Mouse (Mus musculus) stomach, postnatal 0 days (tissue): Measurements from ENCODE around the gene Slit3. TPM values are rescaled to one million over a fixed set of nuclear protein-coding genes. Genes with fewer than 3 reads are reported as not detected.
A peak's percentile ranks its signal among the peaks of the same experiment; 100 is the strongest.

ENCODE experiments used
- ATAC-seq: fragments of 200-750 bp; cut with Nextera tagmentation; 2 replicates; pipeline ENCODE4 v1.8.0; 2017; ENCODE audit not compliant: low FRiP score, low TSS enrichment
- DNase-seq: peaks from one replicate; pipeline ENCODE4 v3.0.0-alpha.2; 2016; ENCODE audit warnings: low spot score
- H3K27ac ChIP-seq: fragments of 300-500 bp; sonication (generic); replicated peaks from 2 replicates; pipeline ENCODE4 v1.5.1; 2014; ENCODE audit warnings: mild to moderate bottlenecking, control low read depth
- H3K27me3 ChIP-seq: fragments of 300-500 bp; sonication (generic); 2 replicates; pipeline ENCODE4 v1.6.1; 2014; ENCODE audit warnings: low read length; ENCODE audit not compliant: control insufficient read depth, insufficient read depth
- H3K36me3 ChIP-seq: fragments of 300-500 bp; sonication (generic); 2 replicates; pipeline ENCODE4 v1.6.1; 2014; ENCODE audit warnings: low read length, mixed read lengths; ENCODE audit not compliant: control insufficient read depth, insufficient read depth
- H3K4me1 ChIP-seq: fragments of 300-500 bp; sonication (generic); replicated peaks from 2 replicates; pipeline ENCODE4 v1.6.1; 2014; ENCODE audit warnings: antibody characterized with exemption; ENCODE audit not compliant: control insufficient read depth, insufficient read depth
- H3K4me2 ChIP-seq: fragments of 300-500 bp; sonication (generic); replicated peaks from 2 replicates; pipeline ENCODE4 v1.6.1; 2014; ENCODE audit warnings: low read depth, mild to moderate bottlenecking, control low read depth, moderate library complexity
- H3K4me3 ChIP-seq: fragments of 300-500 bp; sonication (generic); 2 replicates; pipeline ENCODE4 v1.5.1; 2014; ENCODE audit warnings: low read depth, low read length, control low read depth
- H3K9ac ChIP-seq: fragments of 300-500 bp; sonication (generic); 2 replicates; pipeline ENCODE4 v1.6.1; 2014; ENCODE audit warnings: mild to moderate bottlenecking, low read length, control low read depth, mixed read lengths
- H3K9me3 ChIP-seq: fragments of 300-500 bp; sonication (generic); 2 replicates; pipeline ENCODE4 v1.6.1; 2016; ENCODE audit warnings: low read length; ENCODE audit not compliant: control insufficient read depth
- CTCF ChIP-seq: IDR thresholded peaks from 2 replicates; pipeline ENCODE4 v1.5.1; 2016; ENCODE audit warnings: antibody characterized with exemption, low read depth, mild to moderate bottlenecking, moderate library complexity
- EP300 ChIP-seq: optimal IDR thresholded peaks from 2 replicates; pipeline ENCODE3; 2016; ENCODE audit warnings: antibody characterized with exemption
- WGBS: fragments of 180-500 bp; shearing (Covaris S2); extraction: QIAGEN DNeasy Blood & Tissue Kit; methylation state at CpG from one replicate; pipeline ENCODE4 v1.1.7; 2014; 5-methylcytosine and 5-hydroxymethylcytosine counted together
- polyA plus RNA-seq: library from polyadenylated mRNA; unstranded; fragments of >200 nt; fragmentation: Nextera tagmentation; extraction: Ambion mirVana; gene quantifications from 2 replicates; pipeline ENCODE4 v1.2.1, GENCODE M21; 2015

Slit3 gene
- polyA plus RNA-seq, 1 experiment from 2014 or later, result 8.1 TPM

DNA sequence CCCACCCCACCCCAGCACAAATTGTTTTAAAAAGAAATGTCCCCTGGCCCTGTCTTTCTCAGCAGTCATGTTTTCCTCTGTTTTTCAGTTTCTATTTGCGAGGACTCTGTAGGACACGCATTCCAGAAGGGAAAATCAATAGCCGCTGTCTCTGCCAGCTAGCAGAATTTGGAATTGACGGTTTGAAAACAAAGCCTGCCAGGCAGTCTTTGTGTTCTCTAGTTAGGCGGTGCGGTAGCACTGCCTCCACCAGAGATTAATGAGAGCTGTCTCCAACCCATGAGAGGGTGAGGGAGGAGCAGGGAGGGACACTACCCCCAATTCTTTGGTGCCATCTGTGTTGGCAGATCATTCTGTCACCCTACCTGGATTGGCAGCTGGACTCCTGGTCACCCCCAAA is 392.3 kb downstream of the Slit3 start:
- H3K4me3 ChIP-seq, result no peak overlapping the region
- no peak overlapping the region for H3K27ac ChIP-seq
- H3K27me3 ChIP-seq, result no peaks in the 10 kb centered on the region
- H3K9me3 ChIP-seq, result no peaks in the 10 kb centered on the region
- no peak overlapping the region for H3K9ac ChIP-seq
- no peak for ATAC-seq
- no peak overlapping the region for H3K4me2 ChIP-seq
- DNase-seq, result no peak
- WGBS, result 42% methylated on average over 6 of the region's 6 CpGs
- no peaks in the 10 kb centered on the region for H3K36me3 ChIP-seq
- no peaks in the 10 kb centered on the region for H3K4me1 ChIP-seq
- no peak for TF ChIP-seq CTCF
- TF ChIP-seq EP300, result no peak

DNA sequence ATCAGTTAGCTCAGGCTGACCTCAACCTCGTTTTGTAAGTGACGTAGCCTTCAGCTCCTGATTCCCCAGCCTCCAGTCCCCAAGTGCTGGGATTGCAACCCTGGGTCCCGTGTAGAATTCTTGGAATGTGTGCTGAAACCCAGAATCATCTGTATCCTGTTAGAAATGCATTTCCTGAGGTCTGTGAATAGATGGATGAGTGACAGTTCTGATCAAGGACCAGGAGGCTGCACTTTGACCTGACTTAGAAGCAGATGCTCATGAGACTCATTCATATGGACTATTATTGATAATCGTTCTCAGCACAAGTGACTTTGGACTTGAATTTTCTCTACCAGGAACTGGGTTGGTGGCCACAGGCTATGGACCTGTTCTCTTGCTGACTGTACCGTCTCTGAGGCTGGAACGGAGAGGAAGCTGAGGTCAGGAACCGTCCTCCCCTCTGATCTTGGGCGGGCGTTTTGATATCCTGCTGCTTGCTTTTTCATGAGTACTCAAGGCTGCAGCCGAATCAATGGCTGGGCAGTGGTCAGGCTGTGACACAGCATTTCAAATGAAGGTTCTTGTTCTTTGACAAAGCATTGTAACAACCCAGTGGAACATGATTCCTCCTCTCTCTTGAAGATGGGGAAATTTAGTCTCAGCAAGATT is 401.9 kb downstream of the Slit3 start:
- no peak overlapping the region for H3K9ac ChIP-seq
- no peak overlapping the region for H3K27ac ChIP-seq
- no peak for ATAC-seq
- H3K36me3 ChIP-seq, result no peaks in the 10 kb centered on the region
- H3K4me2 ChIP-seq, result no peak overlapping the region
- no peak overlapping the region for H3K4me3 ChIP-seq
- no peaks in the 10 kb centered on the region for H3K9me3 ChIP-seq
- H3K4me1 ChIP-seq, result no peaks in the 10 kb centered on the region
- DNase-seq, result no peak
- no peaks in the 10 kb centered on the region for H3K27me3 ChIP-seq
- WGBS, result 62% methylated on average over 10 of the region's 10 CpGs
- TF ChIP-seq CTCF (no peak), EP300 (no peak)

DNA sequence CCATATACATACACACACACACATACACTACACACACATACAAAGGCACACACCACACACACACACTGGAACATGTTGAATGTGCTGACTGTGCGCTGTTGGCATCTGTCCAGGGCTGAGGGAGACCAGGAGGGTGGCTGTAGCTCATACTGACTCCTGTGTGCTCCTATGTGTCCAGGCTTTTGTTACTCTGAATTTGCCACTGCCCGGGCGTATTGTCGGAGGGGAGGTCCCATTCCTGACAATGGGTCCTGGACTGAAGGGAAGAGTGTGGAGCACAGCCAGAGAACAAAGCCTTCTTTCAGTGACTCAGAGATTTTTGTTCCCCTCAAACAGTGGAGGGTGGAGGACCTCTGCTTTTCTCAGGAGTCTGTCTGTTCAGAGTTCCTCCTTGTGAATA is 402.7 kb downstream of the Slit3 start:
- H3K27ac ChIP-seq, result no peak overlapping the region
- no peak for DNase-seq
- TF ChIP-seq EP300 (no peak), CTCF (no peak)
- no peaks in the 10 kb centered on the region for H3K9me3 ChIP-seq
- no peak for ATAC-seq
- H3K4me3 ChIP-seq, result no peak overlapping the region
- H3K36me3 ChIP-seq, result no peaks in the 10 kb centered on the region
- H3K4me2 ChIP-seq, result no peak overlapping the region
- H3K27me3 ChIP-seq, result no peaks in the 10 kb centered on the region
- WGBS, result 68% methylated on average over 4 of the region's 4 CpGs
- no peak overlapping the region for H3K9ac ChIP-seq
- no peaks in the 10 kb centered on the region for H3K4me1 ChIP-seq

DNA sequence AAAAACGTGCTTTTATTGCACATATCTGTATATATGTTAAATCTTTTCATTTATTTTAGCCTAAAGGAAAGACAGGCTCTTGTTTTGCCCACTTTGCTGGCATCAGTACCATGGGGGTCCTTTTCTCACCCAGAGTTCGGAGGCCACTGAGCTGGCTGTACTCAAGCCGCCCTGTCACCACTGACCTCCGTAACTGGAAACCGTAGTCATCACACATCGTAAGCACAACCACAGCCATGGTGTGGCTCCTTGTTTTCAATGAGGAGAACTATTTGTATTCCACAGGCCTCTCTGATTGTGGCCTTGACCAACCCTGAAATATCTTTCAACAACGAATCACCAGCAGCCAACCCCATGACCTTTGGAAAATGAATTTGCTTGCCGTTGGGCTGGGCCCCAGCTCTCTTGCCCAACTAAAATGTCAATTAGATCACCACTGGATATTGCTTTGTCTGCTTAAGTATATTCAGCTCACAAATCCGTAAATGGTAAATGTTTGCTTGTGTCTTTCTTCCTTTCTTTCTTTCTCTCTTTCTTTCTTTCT is 405.3 kb downstream of the Slit3 start:
- H3K36me3 ChIP-seq, result no peaks in the 10 kb centered on the region
- H3K27me3 ChIP-seq, result no peaks in the 10 kb centered on the region
- no peak overlapping the region for H3K9ac ChIP-seq
- no peak overlapping the region for H3K4me2 ChIP-seq
- no peaks in the 10 kb centered on the region for H3K4me1 ChIP-seq
- no peaks in the 10 kb centered on the region for H3K9me3 ChIP-seq
- H3K27ac ChIP-seq, result no peak overlapping the region
- 64% methylated on average over 9 of the region's 9 CpGs for WGBS
- ATAC-seq (no peak), DNase-seq (no peak)
- TF ChIP-seq EP300 (no peak), CTCF (no peak)
- H3K4me3 ChIP-seq, result no peak overlapping the region

DNA sequence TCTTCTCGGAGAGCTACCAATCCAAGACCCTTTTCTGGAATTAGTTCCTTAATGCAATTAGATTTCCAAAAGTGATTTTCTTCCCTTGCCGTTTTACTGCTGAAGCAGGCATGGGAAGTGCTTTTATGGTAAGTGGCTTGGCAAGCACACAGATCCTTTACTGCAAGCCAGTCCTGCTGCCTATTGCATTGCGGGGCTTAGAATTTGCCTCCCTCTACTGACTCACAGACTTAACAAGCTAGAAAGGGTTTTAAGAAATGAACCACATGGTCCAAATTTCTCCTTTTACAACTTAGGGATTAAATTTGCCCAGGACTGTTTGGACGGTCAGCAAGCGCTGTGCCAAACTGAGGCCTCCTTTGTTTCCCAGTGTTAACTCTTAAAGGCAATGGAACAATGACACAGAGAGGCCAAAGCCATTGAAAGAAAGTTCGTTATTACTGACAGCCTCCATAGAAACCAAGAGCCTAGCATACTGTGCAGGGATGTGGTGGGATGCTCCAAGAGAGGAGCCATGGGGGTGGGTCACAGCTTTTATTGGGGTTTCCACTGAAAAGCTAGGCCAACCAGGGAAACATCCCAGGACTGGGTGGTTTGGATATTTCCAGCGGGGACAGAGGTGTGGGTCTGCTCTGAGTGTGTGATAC is 406.9 kb downstream of the Slit3 start:
- TF ChIP-seq EP300 (no peak), CTCF (peak; percentile 38)
- Histone ChIP-seq H3K9ac (no peak overlapping the region), H3K36me3 (no peaks in the 10 kb centered on the region), H3K4me1 (no peaks in the 10 kb centered on the region), H3K4me3 (no peak overlapping the region), H3K27ac (no peak overlapping the region), H3K9me3 (no peaks in the 10 kb centered on the region), H3K27me3 (no peaks in the 10 kb centered on the region), H3K4me2 (no peak overlapping the region)
- DNase-seq, result no peak
- 52% methylated on average over 7 of the region's 7 CpGs for WGBS
- ATAC-seq, result no peak

DNA sequence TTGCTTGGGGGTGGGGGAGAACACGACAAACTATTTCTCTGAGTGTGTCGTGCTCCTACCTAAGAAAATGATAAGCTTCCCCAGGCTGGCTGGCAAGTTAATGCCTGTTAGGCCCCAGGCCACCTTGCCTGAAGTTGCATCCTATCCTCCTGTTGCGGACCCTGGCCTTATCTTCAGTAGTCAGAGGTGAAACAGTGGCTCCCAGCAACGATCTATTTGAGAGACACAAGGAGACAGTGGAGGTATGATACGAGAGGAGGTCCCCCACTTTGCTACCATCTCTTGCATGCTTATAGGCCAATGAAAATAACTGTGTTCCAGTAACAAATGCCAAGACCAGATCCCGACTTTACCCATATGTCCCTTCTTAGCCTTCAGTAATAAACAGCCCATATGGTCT is 414.0 kb downstream of the Slit3 start:
- H3K36me3 ChIP-seq, result no peaks in the 10 kb centered on the region
- no peak for DNase-seq
- no peak for ATAC-seq
- no peak overlapping the region for H3K27ac ChIP-seq
- H3K9me3 ChIP-seq, result no peaks in the 10 kb centered on the region
- no peaks in the 10 kb centered on the region for H3K27me3 ChIP-seq
- no peaks in the 10 kb centered on the region for H3K4me1 ChIP-seq
- TF ChIP-seq EP300 (no peak), CTCF (no peak)
- no peak overlapping the region for H3K4me2 ChIP-seq
- H3K4me3 ChIP-seq, result no peak overlapping the region
- 72% methylated on average over 6 of the region's 6 CpGs for WGBS
- no peak overlapping the region for H3K9ac ChIP-seq
